Mouse (Mus musculus) frontal cortex, adult 2 months (tissue): ENCODE data around the gene Gm3047. TPM values are rescaled to one million over a fixed set of nuclear protein-coding genes. Genes with fewer than 3 reads are reported as not detected.
"Not testable (repeated sequence)": the region's sequence is repeated elsewhere in the genome, so short reads cannot be mapped to it uniquely, and the experiment has no call there.

Experiments
- DNase-seq, 2 experiments: peaks; one replicate each; pipeline ENCODE4 v3.0.0; 2022; ENCODE audit warnings: low spot score in 1 of 2; ENCODE audit errors: extremely low spot score in 1 of 2
- polyA plus RNA-seq: library from polyadenylated mRNA; depleted of rRNA; stranded (reverse); fragments of >200 nt; gene quantifications from 2 replicates; pipeline ENCODE4 v1.2.3, GENCODE M21; 2012; rRNA removed

The Gm3047 gene
- polyA plus RNA-seq = not detected in 2 replicates

DNA sequence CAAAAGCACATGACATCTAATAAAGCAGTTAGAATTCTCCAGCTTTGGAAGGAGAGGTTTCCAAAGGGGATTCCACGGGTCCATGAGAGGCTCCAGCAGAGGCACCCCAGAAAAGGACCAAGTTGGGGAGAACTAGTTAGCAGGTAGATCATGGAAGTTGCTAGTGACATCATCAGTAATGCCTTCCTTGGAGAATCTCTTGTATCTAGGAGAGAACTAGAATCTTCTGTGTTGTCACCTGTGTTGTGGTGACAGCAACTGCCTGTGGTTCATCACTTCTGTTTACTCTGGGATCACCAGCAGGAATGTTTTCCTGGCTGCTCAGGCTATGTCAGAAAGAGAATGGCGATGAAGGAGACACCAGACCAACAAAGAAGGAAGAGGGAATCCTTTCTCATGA is at the start of gene Gm3047:
Gene Gm3047 (plus strand): TSS at position 301 of the 400 bp plus-strand sequence.
- not testable (repeated sequence) for DNase-seq

Other genes starting within 250 kb of the Gm3047 start
- gene Gm3149, start 238.1 kb upstream of the Gm3047 start, polyA plus RNA-seq = not detected in 2 replicates
- 0.53 and 0.80 TPM in 2 replicates for gene 2610042L04Rik, start 220.6 kb upstream of the Gm3047 start, polyA plus RNA-seq
- 0.04 TPM in 1 of 2 replicates, not detected in the other for gene Gm3159, start 157.9 kb upstream of the Gm3047 start, polyA plus RNA-seq
- gene Gm3164, start 140.0 kb upstream of the Gm3047 start, polyA plus RNA-seq = 0.14 and 0.46 TPM in 2 replicates
- 0.86 and 0.92 TPM in 2 replicates for gene Gm3173, start 124.4 kb upstream of the Gm3047 start, polyA plus RNA-seq
- gene Gm3182, start 73.7 kb upstream of the Gm3047 start, polyA plus RNA-seq = not detected in 2 replicates
- gene Gm8159, start 76.9 kb downstream of the Gm3047 start, polyA plus RNA-seq = 0.08 and 0.24 TPM in 2 replicates
- 0.36 and 0.42 TPM in 2 replicates for gene Gm3239, start 108.8 kb downstream of the Gm3047 start, polyA plus RNA-seq
- not detected in 2 replicates for gene Gm7876, start 153.8 kb downstream of the Gm3047 start, polyA plus RNA-seq
- 0.86 and 1.1 TPM in 2 replicates for gene Gm3252, start 171.4 kb downstream of the Gm3047 start, polyA plus RNA-seq
- gene Gm9602, start 220.9 kb downstream of the Gm3047 start, polyA plus RNA-seq = not detected in 2 replicates